Mouse (Mus musculus) liver, embryonic 14.5 days (tissue): Measurements from ENCODE around the gene 0610037L13Rik.

ENCODE experiments used
- CTCF ChIP-seq: IDR thresholded peaks from 2 replicates; pipeline ENCODE4 v1.5.1; 2016; ENCODE audit warnings: antibody characterized with exemption, low read depth, control low read depth
- EP300 ChIP-seq: IDR thresholded peaks from 2 replicates; pipeline ENCODE4 v1.6.1; 2016; ENCODE audit warnings: antibody characterized with exemption, low read depth

- TF ChIP-seq CTCF (no peak), EP300 (no peak)
Observed at GRCm38 (mm10) chr4:107935254-107935653, 45.6 kb downstream of the 0610037L13Rik start.
